Mouse (Mus musculus) MEL (cell line): ENCODE data around the gene Hist1h3e. TPM values are rescaled to one million over a fixed set of nuclear protein-coding genes. Genes with fewer than 3 reads are reported as not detected.
A peak's percentile ranks its signal among the peaks of the same experiment; 100 is the strongest.
"Not testable (repeated sequence)": the region's sequence is repeated elsewhere in the genome, so short reads cannot be mapped to it uniquely, and the experiment has no call there.

Experiments used
- DNase-seq: peaks from one replicate; pipeline ENCODE4 v3.0.0; 2011; ENCODE audit warnings: low read depth, low spot score
- H3K27ac ChIP-seq: 2 replicates; pipeline ENCODE4 v1.5.1; 2012; ENCODE audit warnings: low read depth, mild to moderate bottlenecking, control low read depth, low read length, moderate library complexity; ENCODE audit not compliant: control insufficient read depth
- H3K27me3 ChIP-seq, 2 experiments: fragments of 150-350 bp in 1 of 2; sonication (generic) in 1 of 2; 2 replicates each; pipeline ENCODE4 v1.6.1; 2012; ENCODE audit warnings: low read length in 2 of 2, mild to moderate bottlenecking in 2 of 2, improper control_type of control experiment in 1 of 2, moderate library complexity in 1 of 2; ENCODE audit not compliant: insufficient read depth in 2 of 2, control insufficient read depth in 1 of 2
- H3K36me3 ChIP-seq, 2 experiments: 2 replicates each; pipeline ENCODE4 v1.6.1; 2012 to 2014; ENCODE audit warnings: low read length in 2 of 2, improper control_type of control experiment in 1 of 2, inconsistent platforms in 1 of 2, mild to moderate bottlenecking in 1 of 2; ENCODE audit not compliant: insufficient read depth in 2 of 2, control insufficient read depth in 1 of 2
- H3K4me1 ChIP-seq, 2 experiments: fragments of 150-350 bp in 1 of 2; sonication (generic) in 1 of 2; 2 replicates each; pipeline ENCODE4 v1.6.1; 2012; ENCODE audit warnings: low read length in 2 of 2, improper control_type of control experiment in 1 of 2, mild to moderate bottlenecking in 1 of 2; ENCODE audit not compliant: insufficient read depth in 2 of 2, control insufficient read depth in 1 of 2
- H3K4me3 ChIP-seq, 2 experiments: fragments of 150-350 bp in 1 of 2; sonication (generic) in 1 of 2; 2 replicates each; pipeline ENCODE4 v1.5.1; 2012; ENCODE audit warnings: low read depth in 2 of 2, low read length in 2 of 2, mild to moderate bottlenecking in 2 of 2, moderate library complexity in 2 of 2, control low read depth in 1 of 2, improper control_type of control experiment in 1 of 2; ENCODE audit not compliant: control insufficient read depth in 1 of 2, insufficient read depth in 1 of 2
- H3K79me2 ChIP-seq: 2 replicates; pipeline ENCODE4 v1.6.1; 2012; ENCODE audit warnings: mild to moderate bottlenecking, low read length, moderate library complexity; ENCODE audit not compliant: control insufficient read depth, poor library complexity, insufficient read depth
- H3K9ac ChIP-seq: 2 replicates; pipeline ENCODE4 v1.6.1; 2012; ENCODE audit warnings: low read depth, mild to moderate bottlenecking, control low read depth, low read length, moderate library complexity; ENCODE audit not compliant: control insufficient read depth, poor library complexity, severe bottlenecking
- H3K9me3 ChIP-seq: fragments of 150-350 bp; sonication (generic); replicated peaks from 2 replicates; pipeline ENCODE4 v1.6.1; 2012; ENCODE audit warnings: mild to moderate bottlenecking, low read length, improper control_type of control experiment, moderate library complexity; ENCODE audit not compliant: insufficient read depth
- HCFC1 ChIP-seq: IDR thresholded peaks from 2 replicates; pipeline ENCODE4 v1.6.1; 2012; ENCODE audit warnings: low read depth, mild to moderate bottlenecking, inconsistent platforms, low read length, improper control_type of control experiment, moderate library complexity
- POLR2A ChIP-seq, 2 experiments: IDR thresholded peaks; 2 replicates each; pipeline ENCODE4 v1.6.1; 2011 to 2012; ENCODE audit warnings: low read length in 2 of 2, mild to moderate bottlenecking in 2 of 2, control low read depth in 1 of 2, improper control_type of control experiment in 1 of 2, low read depth in 1 of 2, moderate library complexity in 1 of 2; ENCODE audit not compliant: control insufficient read depth in 1 of 2, insufficient read depth in 1 of 2, poor library complexity in 1 of 2
- POLR2AphosphoS5 ChIP-seq: IDR thresholded peaks from 2 replicates; pipeline ENCODE4 v1.6.1; 2012; ENCODE audit warnings: low read depth, borderline replicate concordance, mild to moderate bottlenecking, inconsistent platforms, low read length, moderate library complexity, mixed read lengths
- TBP ChIP-seq: IDR thresholded peaks from 2 replicates; pipeline ENCODE4 v1.8.0; 2011; ENCODE audit warnings: low read depth, low read length, improper control_type of control experiment
- TCF12 ChIP-seq: IDR thresholded peaks from 2 replicates; pipeline ENCODE4 v1.6.1; 2014; ENCODE audit warnings: low read depth, mild to moderate bottlenecking, inconsistent platforms, low read length, improper control_type of control experiment, moderate library complexity
- UBTF ChIP-seq: IDR thresholded peaks from 2 replicates; pipeline ENCODE4 v1.6.1; 2012; ENCODE audit warnings: low read depth, mild to moderate bottlenecking, inconsistent platforms, low read length, improper control_type of control experiment, moderate library complexity, borderline replicate concordance; ENCODE audit not compliant: insufficient read depth
- polyA plus RNA-seq, 2 experiments: library from polyadenylated mRNA; stranded (reverse) in 1 of 2; unstranded in 1 of 2; fragments of >175 nt in 1 of 2; fragments of >200 nt in 1 of 2; gene quantifications; 2 replicates each; pipeline versions ENCODE4 v1.2.1 to v1.2.4; 2012; ENCODE audit warnings: low replicate concordance in 2 of 2, low read depth in 1 of 2; ENCODE audit not compliant: insufficient read length in 2 of 2, insufficient read depth in 1 of 2, missing spikeins in 1 of 2
- total RNA-seq: library from RNA; depleted of rRNA; stranded (reverse); fragments of 300-350 nt; gene quantifications from 2 replicates; pipeline ENCODE4 v1.2.3, GENCODE M21; 2012

Gene Hist1h3e
- total and polyA plus RNA-seq, 3 experiments: 4.5 to 1,049 TPM; not detected in 1

- Histone ChIP-seq H3K9me3 (no peaks in the 10 kb centered on the region), H3K4me1 (peaks cover 0 to 2% of the 10 kb centered on the region in 2 experiments; a peak in 1 of 4 replicates), H3K79me2 (peaks cover 6% of the 10 kb centered on the region; the same call in 1 of the 2 replicates), H3K9ac (peak overlapping the region; percentile 73), H3K27me3 (no peaks in the 10 kb centered on the region), H3K4me3 (peak overlapping the region; percentile 6 to 47), H3K27ac (peak overlapping the region; percentile 86), H3K36me3 (peaks cover 0 to 31% of the 10 kb centered on the region in 2 experiments; a peak in 2 of 4 replicates)
- TF ChIP-seq TCF12: no peak
- peak; percentile 52 to 81; a peak in 3 of 4 replicates for TF ChIP-seq POLR2A (IDR thresholded peaks at IDR 0.05; ENCODE audit: control insufficient read depth in 1 of 2, insufficient read depth in 1 of 2, low read depth in 1 of 2, low read length in 2 of 2, poor library complexity in 1 of 2)
- DNase-seq: peak; percentile 86
Observed at GRCm38 (mm10) chr13:23576351-23576881, 14.2 kb upstream of the Hist1h3e start.

DNA sequence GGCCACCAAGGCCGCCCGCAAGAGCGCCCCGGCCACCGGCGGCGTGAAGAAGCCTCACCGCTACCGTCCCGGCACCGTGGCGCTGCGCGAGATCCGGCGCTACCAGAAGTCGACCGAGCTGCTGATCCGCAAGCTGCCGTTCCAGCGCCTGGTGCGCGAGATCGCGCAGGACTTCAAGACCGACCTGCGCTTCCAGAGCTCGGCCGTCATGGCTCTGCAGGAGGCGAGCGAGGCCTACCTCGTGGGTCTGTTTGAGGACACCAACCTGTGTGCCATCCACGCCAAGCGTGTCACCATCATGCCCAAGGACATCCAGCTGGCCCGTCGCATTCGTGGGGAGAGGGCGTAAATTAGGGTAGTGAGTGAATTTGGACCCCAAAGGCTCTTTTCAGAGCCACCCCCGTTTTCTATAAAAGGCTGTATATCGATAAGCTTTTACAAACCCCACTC lies 13.7 kb upstream of the Hist1h3e start:
- Histone ChIP-seq H3K36me3 (peaks cover 0 to 30% of the 10 kb centered on the region in 2 experiments; a peak in 2 of 4 replicates), H3K27ac (peak overlapping the region; percentile 86), H3K4me3 (peak overlapping the region; percentile 6 to 47), H3K9ac (peak overlapping the region; percentile 73)
- peak; percentile 75 for DNase-seq
- H3K4me1 ChIP-seq, H3K9me3 ChIP-seq, H3K79me2 ChIP-seq, H3K27me3 ChIP-seq: not testable (repeated sequence)
- peak; percentile 90; the same call in 1 of the 2 replicates for TF ChIP-seq UBTF
- peak; percentile 94 to 97; a peak in 3 of 4 replicates for TF ChIP-seq POLR2A (IDR thresholded peaks at IDR 0.05; ENCODE audit: control insufficient read depth in 1 of 2, insufficient read depth in 1 of 2, low read depth in 1 of 2, low read length in 2 of 2, poor library complexity in 1 of 2)
- TF ChIP-seq POLR2AphosphoS5: peak; percentile 93; the same call in 1 of the 2 replicates

- H3K36me3 ChIP-seq: peaks cover 0 to 24% of the 10 kb centered on the region in 2 experiments; a peak in 2 of 4 replicates
- TF ChIP-seq POLR2AphosphoS5 (peak; percentile 96; the same call in 1 of the 2 replicates), POLR2A (IDR thresholded peaks at IDR 0.05; ENCODE audit: control insufficient read depth in 1 of 2, insufficient read depth in 1 of 2, low read depth in 1 of 2, low read length in 2 of 2, poor library complexity in 1 of 2) (peak in 1 of 2 experiments; percentile 93; a peak in 1 of 4 replicates), TBP (peak; percentile 99), HCFC1 (no peak)
- peak within 1 kb of the TSS; percentile 98 for H3K27ac ChIP-seq
- peak within 1 kb of the TSS; percentile 14 to 47 for H3K4me3 ChIP-seq
- H3K9me3 ChIP-seq: no peaks in the 10 kb centered on the region
- H3K4me1 ChIP-seq: peaks cover 0 to 2% of the 10 kb centered on the region in 2 experiments; a peak in 1 of 4 replicates
- H3K79me2 ChIP-seq: peaks cover 6% of the 10 kb centered on the region; the same call in 1 of the 2 replicates
- peak within 1 kb of the TSS; percentile 77 for H3K9ac ChIP-seq
- peak; percentile 95 for DNase-seq
- no peaks in the 10 kb centered on the region for H3K27me3 ChIP-seq
Observed at GRCm38 (mm10) chr13:23575271-23575851, 13.2 kb upstream of the Hist1h3e start, which contains the start of gene Hist1h3d. Gene Hist1h3d, plus strand, starts transcription at chr13:23575763.
